Mouse (Mus musculus): Measurements from ENCODE around the gene Actn3. TPM values are rescaled to one million over a fixed set of nuclear protein-coding genes. Genes with fewer than 3 reads are reported as not detected.
A peak's percentile ranks its signal among the peaks of the same experiment; 100 is the strongest.
"Not testable (repeated sequence)": the region's sequence is repeated elsewhere in the genome, so short reads cannot be mapped to it uniquely, and the experiment has no call there.

The Actn3 gene
- total RNA-seq (2021) = 1 to 10 TPM in 1 of 2 experiments, under 1 TPM in 1; 0.87 to 1.4 TPM

DNA sequence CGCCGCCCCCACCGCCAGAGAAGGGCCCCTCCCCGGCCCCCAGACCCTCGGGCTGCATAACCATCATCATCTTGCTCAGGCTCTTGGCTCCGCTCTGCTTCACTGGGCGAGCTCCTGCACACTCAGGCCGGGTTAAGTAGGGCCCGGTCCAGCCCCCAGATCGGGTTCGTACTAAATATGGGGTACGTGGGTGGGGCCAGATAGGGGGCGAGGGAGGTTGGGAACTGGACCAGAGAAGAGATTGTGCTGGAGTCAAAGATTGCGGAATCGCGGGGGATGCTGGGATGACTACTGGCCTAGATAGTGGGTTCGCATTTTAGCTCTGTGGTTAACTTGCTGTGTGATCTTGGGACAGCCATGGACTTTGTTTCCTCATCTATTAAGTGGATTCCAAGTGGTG is at the start of gene Actn3:
Gene Actn3 (minus strand): TSS at position 125 of the 400 bp plus-strand sequence.
- no peak for DNase-seq

DNA sequence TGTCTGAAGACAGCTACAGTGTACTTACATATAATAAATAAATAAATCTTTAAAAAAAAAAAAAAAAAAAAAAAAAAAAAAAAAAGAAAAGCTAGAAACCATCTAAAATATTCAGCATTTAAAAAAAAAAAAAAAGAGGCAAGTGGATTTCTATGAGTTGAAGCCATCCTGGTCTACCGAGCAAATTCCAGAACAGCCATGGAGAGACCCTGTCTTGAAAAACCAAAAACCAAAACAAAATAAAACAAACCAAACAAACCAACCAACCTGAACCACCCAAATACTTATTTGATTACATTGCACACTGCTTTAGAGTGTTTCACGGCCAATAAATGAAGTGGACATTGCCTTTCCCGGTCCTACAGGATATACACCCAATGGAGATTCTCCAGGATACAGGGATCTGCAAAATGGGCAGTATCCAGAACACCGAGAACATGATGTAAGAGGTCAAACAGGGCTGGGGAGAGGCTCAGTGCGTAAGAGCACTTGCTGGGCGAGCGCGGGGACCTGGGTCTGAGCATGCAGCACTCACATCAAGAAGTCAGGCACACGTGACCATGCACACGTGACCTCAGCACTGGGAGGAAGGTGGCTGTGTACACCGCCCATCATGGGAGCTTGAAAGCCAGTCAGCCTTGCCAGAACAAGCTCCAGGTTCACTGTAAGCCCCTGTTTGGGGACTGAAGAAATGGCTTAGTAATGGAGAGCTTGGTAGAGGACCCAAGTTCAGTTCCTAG is 47.6 kb upstream of the Actn3 start:
- no peak for DNase-seq

DNA sequence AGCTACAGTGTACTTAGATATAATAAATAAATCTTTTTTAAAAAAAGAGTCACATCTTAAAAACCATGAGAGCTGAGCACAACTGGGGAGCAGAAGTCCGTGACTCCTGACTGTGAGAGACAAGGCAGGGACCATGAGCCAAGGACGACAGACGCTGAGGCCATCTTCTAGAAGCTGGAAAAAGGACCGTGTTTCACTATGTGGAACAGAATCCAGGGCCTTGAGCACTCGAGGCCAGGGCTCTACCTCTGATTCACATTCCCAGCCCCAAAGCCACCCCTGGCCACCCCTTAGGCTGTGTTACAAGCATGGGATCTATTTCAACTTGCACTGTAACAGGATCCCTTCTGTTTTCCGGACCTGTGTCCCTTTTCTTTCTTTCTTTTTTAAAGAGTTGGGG is 41.9 kb upstream of the Actn3 start:
- no peak for DNase-seq

DNA sequence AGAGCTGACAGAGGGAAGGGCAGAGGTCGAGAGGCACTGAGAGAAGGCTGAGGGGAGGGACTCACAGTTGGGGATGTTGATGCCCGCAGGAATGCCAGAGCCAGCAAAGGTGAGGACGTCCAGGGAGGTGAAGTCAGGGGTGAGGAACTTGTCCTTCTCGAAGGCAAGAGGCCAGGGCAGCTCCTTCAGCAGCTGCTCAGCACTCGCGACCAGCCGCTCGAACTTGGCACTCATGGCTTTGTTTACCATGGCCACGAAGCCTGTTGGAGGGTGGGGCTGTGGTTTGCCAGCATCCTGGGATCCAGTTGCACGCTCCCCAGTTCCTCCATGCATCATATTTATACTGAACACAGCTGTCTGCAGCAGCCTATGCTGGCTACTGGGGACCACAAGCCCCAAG is 39.1 kb upstream of the Actn3 start:
- no peak for DNase-seq

DNA sequence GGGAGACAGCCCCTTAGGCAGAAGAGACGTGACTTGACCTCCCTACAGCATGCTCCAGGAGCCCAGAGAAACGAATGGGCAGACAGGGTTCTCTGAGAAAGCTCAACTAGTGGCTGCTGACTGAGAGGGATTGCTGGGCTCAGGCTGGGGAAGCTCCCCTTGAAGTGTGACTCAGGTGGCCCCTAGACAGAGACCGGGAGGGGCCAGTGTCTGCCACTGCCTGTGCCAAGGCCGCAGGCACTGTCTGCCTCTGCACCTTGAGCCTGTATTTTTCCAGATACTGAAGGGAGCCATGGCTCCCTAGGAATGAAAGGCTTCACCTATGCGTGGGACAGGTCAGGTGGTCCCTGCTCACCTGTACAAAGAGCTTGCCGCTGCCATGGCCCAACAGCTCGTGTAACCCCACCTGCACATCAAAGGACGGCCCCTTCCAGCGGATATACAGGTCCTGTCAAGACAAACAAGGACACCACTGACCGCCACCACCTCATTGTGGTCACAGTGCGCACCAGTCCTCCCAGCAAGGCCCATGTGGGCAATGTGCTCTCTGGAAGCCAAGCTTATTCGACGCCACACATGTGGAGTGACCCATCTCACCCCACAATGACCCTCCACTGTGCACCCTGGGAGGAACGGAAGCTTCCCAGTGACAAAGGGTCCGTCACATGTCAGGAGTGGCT is 38.4 kb upstream of the Actn3 start:
- no peak for DNase-seq

DNA sequence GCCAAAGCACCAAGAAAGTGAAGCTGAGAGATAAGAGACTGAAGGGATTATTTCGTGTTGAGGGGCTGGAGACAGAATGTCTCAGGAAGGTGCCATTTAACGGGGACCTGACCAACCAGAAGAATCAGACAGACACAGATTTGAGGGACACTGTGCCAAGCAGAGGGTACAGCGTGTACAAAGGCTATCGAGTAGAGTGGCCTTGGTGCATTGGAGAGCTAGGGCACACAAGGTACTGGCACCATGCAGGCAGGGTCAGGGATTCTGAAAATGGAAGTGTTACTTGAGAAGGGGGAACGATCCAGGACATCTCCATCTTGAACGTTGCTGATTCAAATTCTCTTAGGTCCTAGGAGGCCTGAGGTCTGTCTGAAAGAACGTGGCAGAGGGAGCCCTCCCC is 31.7 kb upstream of the Actn3 start:
- no peak for DNase-seq

DNA sequence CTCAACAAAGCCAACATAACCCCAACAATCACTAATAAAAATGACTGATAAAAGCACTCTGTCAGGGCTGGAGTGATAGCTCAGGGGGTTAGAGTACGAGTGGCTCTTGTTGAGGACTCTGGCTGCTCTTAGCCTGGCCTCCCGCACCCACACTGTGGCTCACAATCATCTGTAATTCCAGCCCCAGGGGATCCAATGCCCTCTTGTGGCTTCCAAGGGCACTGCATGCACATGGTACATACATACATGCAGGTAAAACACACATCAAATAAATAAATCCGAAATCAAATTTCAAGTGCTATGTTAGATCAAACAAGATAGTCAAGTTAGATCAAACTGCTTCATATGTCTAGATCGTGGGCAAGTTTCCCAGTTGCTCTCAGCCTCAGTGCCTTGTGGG is 30.4 kb upstream of the Actn3 start:
- DNase-seq = no peak

DNA sequence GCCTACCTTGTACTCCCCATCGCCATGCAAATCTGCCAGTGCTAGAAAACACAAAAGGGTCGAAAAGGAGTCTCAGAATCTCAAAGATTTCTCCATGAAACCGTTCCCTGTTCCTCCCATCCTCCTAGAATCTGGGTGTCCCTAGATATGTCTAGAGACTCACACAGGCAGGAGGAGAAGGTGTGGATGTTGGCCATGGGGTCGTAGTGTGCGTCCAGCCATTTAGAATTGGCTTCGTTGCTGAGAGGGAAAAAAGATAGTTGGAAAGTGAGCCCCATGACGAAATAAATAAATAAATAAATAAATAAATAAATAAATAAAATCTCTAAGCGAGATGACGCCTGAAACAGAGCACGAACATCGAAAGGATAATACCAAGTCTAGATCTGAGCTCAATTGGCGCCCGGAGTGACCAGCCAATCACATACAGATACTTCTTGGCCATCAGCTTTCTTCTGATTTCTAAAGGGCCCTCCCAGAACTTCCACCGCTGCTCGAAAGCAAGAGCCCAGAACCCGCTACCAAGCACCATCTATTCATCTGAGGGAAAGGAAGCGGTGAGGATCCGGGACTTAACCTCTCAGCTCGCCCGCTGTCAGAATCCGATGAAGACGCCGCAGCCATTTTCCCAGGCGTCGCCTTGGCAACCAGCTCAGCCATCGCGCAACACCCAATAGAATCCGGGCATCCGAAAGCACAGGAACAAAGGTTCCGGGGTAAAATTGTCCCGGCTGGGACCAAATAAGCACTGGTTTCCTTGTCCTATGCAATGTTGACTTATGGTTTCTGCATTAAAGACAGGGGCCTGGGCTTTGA is 28.5 kb upstream of the Actn3 start, which contains the start of gene Bbs1:
Gene Bbs1 (minus strand): TSS at position 650 of the 816 bp plus-strand sequence.
- DNase-seq = peak; percentile 79 to 81

DNA sequence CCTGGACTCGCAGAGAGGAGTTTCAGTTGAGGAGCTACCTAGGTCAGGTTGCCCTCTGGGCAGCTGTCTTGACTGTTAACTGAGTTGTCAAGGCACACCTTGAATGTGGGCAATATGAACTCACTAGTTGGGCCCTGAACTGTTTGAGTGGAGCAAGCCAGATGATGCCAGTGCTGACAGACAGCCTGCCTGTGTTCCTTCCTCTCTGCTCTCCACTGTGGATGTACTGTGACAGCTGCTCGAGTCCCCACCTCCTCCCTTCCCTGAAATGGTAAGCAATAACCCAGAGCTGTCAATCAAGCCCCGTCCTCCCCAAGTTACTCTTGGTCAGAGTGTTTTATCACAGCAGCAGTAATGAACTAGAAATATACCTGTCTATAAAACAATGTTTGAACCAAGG is 22.2 kb upstream of the Actn3 start:
- DNase-seq = no peak

DNA sequence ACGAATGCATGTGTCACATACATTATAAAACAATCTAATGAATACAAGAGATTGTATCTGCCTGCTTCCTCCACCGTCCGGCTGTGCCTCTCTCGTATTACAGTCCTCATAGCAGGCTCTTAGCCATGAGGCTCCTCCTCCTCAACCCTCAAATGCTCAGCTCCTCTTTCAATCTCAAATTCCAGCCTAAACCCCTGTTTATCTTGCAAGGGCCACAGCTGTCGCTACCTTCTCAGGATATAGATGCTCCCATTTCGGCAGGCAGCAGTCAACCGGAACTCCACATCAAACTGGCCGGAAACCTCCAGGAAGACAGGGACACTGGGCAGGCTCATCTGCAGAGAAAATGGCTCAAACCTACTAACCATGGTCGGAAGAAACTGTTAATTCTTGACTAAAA is 21.3 kb upstream of the Actn3 start:
- no peak for DNase-seq

DNA sequence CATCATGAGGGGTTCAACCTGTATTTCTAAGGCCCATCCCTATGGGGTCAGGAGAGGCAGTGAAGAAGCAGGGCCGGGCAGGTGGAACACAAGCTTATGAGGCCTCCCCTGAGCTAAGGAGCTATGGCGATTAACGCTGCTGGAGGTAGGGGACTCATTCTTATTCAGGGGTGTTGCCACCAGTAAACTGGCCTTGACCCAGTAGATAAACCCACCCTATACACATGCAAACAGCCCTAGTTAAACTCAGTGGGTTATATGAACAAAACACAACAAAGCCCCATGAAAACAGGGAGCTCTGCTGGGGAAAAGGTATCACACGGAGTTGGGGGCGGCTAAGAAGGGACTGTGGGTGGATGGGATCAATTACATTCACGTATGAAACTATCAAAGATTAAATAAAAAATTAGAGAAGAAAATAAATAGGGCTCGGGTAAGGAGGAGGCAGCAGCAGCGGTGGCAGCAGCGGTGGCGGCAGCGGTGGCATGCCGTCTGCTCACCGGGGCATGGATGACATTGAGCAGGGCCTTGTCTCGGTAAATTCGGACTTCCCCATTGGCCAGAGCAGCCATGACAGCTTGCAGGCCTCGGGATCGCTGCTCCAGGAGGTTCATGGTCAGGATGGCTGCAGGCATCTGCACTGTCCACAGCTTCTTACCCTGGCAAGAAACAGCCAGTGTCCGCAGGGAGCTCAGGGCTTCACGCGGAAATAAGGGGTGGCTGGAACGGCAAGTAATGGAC is 19.2 kb upstream of the Actn3 start:
- no peak for DNase-seq

DNA sequence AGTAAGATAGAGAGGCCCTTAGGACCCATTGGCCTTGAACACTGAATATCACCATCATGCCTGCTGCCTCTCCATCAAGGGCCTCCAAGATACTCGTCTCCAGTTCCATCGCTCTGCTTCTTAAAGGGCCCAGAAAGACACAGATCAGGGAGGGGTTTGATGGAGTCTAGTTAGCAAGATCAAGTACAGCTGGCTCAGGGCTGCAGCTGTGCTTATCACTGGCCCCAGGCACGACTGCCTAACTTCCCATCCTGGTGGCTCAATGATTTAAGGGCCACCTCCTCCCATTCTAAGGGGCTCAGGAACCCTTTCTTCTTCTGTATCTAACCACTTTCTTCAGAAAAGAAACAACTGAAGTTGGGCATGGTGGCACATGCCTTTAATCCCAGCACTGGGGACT is 14.1 kb upstream of the Actn3 start:
- no peak for DNase-seq

DNA sequence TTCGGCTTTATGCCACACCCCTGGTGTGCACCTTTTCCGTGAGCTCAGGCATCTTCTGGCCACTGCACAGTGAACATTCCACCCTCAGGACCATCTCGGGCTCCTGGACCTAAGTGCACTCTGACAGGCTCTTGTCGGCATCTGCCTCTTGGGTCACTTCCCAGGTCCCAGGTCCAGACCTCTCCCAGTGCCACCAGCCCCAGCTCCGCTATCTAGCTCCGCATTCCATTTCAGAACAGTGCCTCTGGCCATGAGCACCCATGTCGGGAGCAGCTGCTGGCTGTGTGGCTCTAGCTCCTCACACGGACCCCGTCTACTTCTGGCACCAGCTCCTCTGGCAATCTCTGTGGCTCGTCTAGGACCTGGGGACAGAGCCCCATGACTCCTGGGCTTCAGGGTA is 12.1 kb upstream of the Actn3 start:
- DNase-seq = no peak

DNA sequence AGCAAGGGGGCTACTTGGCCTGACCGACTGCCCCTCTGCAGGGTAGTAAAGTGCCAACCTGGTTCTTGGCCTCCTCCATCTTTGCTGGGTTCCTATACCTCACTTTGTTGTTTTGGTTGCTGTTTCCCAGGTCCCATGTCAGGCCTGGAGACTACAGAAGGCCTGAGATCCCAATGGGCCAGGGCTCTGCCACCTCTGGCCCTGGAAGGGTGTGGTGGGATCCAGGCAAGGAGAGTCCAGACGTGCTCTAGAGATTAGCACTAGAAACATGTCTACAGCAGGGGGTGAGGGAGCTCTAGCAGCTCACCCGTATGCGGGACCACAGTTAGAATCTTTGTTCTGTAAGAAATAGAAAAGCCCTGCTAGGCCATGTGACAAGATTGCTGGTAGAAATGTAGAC is 6.3 kb upstream of the Actn3 start:
- no peak for DNase-seq

DNA sequence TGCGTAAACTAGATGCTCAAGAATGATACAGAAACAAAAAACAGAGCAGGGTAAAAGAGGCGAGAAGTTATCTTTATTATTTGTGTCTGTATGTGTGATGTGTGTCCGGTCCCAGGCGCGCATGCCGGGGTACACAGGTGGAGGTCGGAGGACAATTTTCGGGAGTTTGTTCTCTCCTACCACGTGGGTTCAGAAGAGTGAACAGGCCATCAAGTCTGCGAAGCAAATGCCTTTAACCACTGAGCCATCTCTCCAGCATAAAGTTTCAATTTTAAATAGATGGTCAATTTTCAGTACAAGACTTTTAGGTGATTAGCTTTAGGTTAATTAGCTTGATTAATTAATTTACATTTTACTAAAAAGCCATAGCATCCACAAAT is 1.6 kb upstream of the Actn3 start:
- no peak for DNase-seq

DNA sequence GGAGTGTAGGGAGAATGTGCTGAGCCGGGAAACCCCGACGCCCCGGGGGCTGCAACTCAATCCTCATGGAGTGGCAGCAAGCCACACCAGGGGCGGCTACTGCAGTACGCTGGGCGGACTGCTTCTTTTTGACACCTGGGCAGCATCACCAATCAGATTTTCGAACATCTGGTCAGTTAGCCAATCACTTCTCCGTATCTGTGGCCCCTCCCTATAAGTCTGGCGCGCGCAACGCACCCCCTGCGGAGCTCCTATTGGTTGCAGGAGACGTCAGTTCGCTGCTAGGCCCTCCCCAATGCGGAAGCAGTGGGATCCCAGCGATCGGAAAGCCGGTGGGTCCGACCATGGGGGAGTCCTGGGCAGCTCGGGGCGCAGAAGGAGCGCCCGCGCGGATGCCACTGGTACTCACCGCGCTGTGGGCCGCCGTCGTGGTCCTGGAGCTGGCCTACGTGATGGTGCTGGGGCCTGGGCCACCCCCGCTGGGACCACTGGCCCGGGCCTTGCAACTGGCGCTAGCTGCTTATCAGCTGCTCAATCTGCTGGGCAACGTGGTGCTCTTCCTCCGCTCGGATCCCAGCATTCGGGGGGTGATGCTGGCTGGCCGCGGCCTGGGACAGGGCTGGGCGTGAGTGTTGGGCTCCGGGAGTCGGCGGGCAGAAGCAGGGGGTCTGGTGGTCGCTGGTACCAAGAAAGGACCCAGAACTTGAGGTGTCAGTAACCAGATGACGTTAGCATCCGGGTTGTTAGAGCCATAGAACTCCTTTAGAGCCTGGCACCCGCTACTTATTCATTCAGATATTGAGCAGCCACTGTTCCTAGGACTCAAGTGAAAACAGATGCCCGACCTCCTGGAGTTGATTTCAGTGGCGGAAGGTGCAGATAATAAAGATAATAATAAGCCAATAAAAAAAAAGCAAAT is 955 bp upstream of the Actn3 start, which contains the start of gene Zdhhc24:
Gene Zdhhc24 (plus strand): TSS at position 264 of the 919 bp plus-strand sequence.
- peak; percentile 96 to 97 for DNase-seq

DNA sequence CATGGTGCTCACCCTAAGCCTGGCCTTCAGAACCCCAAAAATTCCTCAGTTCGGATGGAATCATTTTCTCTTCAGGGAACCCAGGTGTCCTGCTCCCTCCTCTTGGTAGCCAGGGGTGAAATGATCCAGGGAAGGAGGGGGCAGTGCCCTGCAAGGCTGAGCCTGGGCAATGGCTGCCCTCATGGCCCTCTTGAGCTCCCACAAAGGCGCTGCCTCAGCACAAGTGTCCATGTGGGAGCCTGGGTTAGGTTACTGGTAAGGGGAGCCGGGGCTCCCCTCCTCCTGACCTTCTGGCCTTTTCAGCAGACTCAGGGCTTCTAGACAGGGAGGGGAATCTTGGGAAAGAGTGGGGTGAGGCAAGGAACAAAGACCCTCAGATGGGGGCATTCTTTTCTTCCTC is 954 bp downstream of the Actn3 start:
- no peak for DNase-seq

DNA sequence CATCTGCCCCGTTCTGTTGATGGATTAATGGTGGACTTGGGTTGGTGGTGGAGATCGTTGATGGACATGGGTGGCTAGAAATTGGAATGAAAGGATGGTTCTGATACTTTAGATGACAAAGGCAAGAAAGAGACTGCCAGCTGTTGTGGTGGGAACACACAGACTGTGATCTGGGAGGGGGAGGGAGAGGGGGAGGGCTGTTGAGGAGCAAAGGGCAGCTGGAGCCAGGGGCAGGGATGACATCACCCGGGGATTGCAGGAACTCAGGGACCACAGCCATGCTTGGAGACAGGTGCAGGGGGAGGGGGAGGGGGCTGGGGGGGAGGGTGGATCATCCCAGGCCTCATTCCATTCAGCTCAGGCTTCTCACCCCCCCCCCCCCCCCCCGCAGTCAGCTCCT is 1.5 kb downstream of the Actn3 start:
- no peak for DNase-seq

DNA sequence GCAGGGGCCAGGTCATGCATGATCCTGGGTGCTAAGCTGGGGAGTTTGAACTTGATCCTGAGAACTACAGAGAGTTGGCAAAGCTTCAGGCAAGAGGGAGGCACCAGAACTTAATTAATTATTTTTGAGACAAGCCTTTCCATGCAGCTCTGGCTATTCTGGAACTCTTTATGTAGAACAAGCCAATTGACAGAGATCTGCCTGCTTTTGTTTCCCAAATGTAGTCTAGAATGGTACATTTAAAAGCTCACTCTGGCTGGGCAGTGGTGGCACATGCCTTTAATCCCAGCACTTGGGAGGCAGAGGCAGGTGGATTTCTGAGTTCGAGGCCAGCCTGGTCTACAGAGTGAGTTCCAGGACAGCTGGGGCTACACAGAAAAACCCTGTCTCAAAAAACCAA is 3.1 kb downstream of the Actn3 start:
- DNase-seq = not testable (repeated sequence)

DNA sequence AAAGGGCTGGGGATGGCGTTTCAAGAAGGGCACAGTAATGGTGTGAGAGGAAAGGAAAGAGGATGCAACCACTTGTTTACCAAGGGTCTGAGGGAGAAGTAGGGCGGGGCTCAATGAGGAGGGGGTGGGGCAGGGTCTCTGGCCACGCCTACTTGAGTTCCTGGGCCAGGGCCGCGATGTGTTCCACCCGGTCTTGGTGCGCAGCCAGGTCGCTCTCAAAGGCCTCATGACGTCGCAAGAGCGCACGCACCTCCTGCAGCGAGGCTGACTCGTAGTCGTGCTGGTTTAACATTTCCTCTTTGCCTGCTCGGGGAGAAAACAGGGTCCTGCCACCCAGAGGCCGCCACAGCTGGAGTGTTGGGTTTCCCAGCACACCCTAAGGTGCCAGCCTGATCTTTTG is 12.6 kb downstream of the Actn3 start:
- no peak for DNase-seq

DNA sequence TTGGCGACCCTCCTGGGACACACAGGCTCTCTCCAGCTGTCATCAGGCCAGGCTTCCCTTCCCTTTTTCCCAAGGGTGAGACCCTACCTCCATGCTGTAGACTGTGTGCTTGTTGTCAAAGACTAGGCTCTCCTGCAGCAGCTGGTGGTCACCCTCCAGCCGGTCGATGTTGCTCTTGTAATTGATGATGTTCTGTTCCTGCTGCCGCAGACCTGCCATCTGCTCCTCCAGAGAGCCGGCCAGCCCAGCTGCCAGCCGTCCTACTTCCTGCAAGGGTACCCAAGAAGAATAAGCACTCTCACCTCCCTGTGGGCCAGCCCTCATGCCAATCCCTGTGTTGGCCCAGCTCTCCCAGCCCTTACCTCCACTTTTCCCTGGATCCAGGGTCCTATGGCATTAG is 14.7 kb downstream of the Actn3 start:
- no peak for DNase-seq

Data from layer of hippocampus, postnatal 36 days (tissue).